Mouse (Mus musculus) granulocyte monocyte progenitor cell, adult 5-6 weeks (primary cell): ENCODE measurements around the gene Sema3f. TPM values are rescaled to one million over a fixed set of nuclear protein-coding genes. Genes with fewer than 3 reads are reported as not detected.

Experiments used
- ATAC-seq: replicated peaks from 2 replicates; pipeline ENCODE4 v1.8.0; 2016; ENCODE audit warnings: mild to moderate bottlenecking, moderate TSS enrichment, inconsistent platforms; ENCODE audit not compliant: poor library complexity, severe bottlenecking
- total RNA-seq, 2 experiments: library from RNA; stranded (forward) in 1 of 2; stranded (reverse) in 1 of 2; fragments of 200-712, 200-1000 nt in 1 of 2; fragments of >200 nt in 1 of 2; fragmentation: Nextera tagmentation in 1 of 2; gene quantifications; 2 replicates each; pipeline ENCODE4 v1.2.3; 2014 to 2017

The Sema3f gene
- total RNA-seq, 2 experiments from 2014 or later: not detected

GRCm38 (mm10) chr9:107640257-107640772 is 70.0 kb downstream of the Sema3f start:
- ATAC-seq: peak; percentile 76

- ATAC-seq: no peak
These were observed 73.2 kb downstream of the Sema3f start for GRCm38 (mm10) chr9:107637070-107637469.

GRCm38 (mm10) chr9:107635279-107636028 is 74.8 kb downstream of the Sema3f start, which contains the start of gene Gnai2:
Gene Gnai2 (minus strand): TSS chr9:107635367.
- ATAC-seq: peak; percentile 73

- ATAC-seq: no peak
These were observed 75.6 kb downstream of the Sema3f start for GRCm38 (mm10) chr9:107634406-107635278.

- peak; percentile 10 for ATAC-seq
These were observed 76.4 kb downstream of the Sema3f start for GRCm38 (mm10) chr9:107633661-107634405.

- peak; percentile 61 for ATAC-seq
These were observed 77.1 kb downstream of the Sema3f start for GRCm38 (mm10) chr9:107633091-107633660.

GRCm38 (mm10) chr9:107632478-107632877 is 77.8 kb downstream of the Sema3f start:
- no peak for ATAC-seq

GRCm38 (mm10) chr9:107631861-107632260 is 78.4 kb downstream of the Sema3f start:
- no peak for ATAC-seq

Other genes starting within 250 kb of the Sema3f start
- 12.2 and 13.7 TPM in 2 replicates for gene Tmem115, start 176.5 kb downstream of the Sema3f start, total RNA-seq (2014; fragmentation: Nextera tagmentation)
- gene Tmem115, start 176.5 kb downstream of the Sema3f start, total RNA-seq (2017): 12.1 and 12.5 TPM in 2 replicates
- 21.2 and 31.0 TPM in 2 replicates for gene Cyb561d2, start 168.3 kb downstream of the Sema3f start, total RNA-seq (2014; fragmentation: Nextera tagmentation)
- gene Cyb561d2, start 168.3 kb downstream of the Sema3f start, total RNA-seq (2017): 13.2 and 13.9 TPM in 2 replicates
- 11.3 and 16.7 TPM in 2 replicates for gene Nprl2, start 168.2 kb downstream of the Sema3f start, total RNA-seq (2014; fragmentation: Nextera tagmentation)
- gene Nprl2, start 168.2 kb downstream of the Sema3f start, total RNA-seq (2017): 11.3 and 14.3 TPM in 2 replicates
- not detected in 2 replicates for gene Zmynd10, start 163.2 kb downstream of the Sema3f start, total RNA-seq (2014; fragmentation: Nextera tagmentation)
- not detected in 2 replicates for gene Zmynd10, start 163.2 kb downstream of the Sema3f start, total RNA-seq (2017)
- gene Rassf1, start 158.9 kb downstream of the Sema3f start, total RNA-seq (2014; fragmentation: Nextera tagmentation): 40.2 and 42.2 TPM in 2 replicates
- 34.1 and 36.7 TPM in 2 replicates for gene Rassf1, start 158.9 kb downstream of the Sema3f start, total RNA-seq (2017)
- gene Tusc2, start 147.2 kb downstream of the Sema3f start, total RNA-seq (2014; fragmentation: Nextera tagmentation): 22.8 and 34.5 TPM in 2 replicates
- gene Tusc2, start 147.2 kb downstream of the Sema3f start, total RNA-seq (2017): 10.8 and 13.2 TPM in 2 replicates
- gene Hyal2, start 142.5 kb downstream of the Sema3f start, total RNA-seq (2014; fragmentation: Nextera tagmentation): 6.2 and 11.6 TPM in 2 replicates
- 3.0 and 5.3 TPM in 2 replicates for gene Hyal2, start 142.5 kb downstream of the Sema3f start, total RNA-seq (2017)
- 1.4 and 4.9 TPM in 2 replicates for gene Hyal1, start 133.5 kb downstream of the Sema3f start, total RNA-seq (2014; fragmentation: Nextera tagmentation)
- gene Hyal1, start 133.5 kb downstream of the Sema3f start, total RNA-seq (2017): 0.56 and 1.0 TPM in 2 replicates
- 7.1 and 18.2 TPM in 2 replicates for gene Naa80, start 131.6 kb downstream of the Sema3f start, total RNA-seq (2014; fragmentation: Nextera tagmentation)
- gene Naa80, start 131.6 kb downstream of the Sema3f start, total RNA-seq (2017): 5.5 and 8.2 TPM in 2 replicates
- gene Hyal3, start 129.7 kb downstream of the Sema3f start, total RNA-seq (2014; fragmentation: Nextera tagmentation): 0.34 TPM in 1 of 2 replicates, not detected in the other
- gene Hyal3, start 129.7 kb downstream of the Sema3f start, total RNA-seq (2017): 0.26 and 0.46 TPM in 2 replicates
- gene Ifrd2, start 122.8 kb downstream of the Sema3f start, total RNA-seq (2014; fragmentation: Nextera tagmentation): 89.9 and 105 TPM in 2 replicates
- gene Ifrd2, start 122.8 kb downstream of the Sema3f start, total RNA-seq (2017): 46.9 and 76.8 TPM in 2 replicates
- not detected in 2 replicates for gene Sema3b, start 101.2 kb downstream of the Sema3f start, total RNA-seq (2014; fragmentation: Nextera tagmentation)
- gene Sema3b, start 101.2 kb downstream of the Sema3f start, total RNA-seq (2017): not detected in 2 replicates
- gene Gnai2, start 75.1 kb downstream of the Sema3f start, total RNA-seq (2014; fragmentation: Nextera tagmentation): 410 and 448 TPM in 2 replicates
- gene Gnai2, start 75.1 kb downstream of the Sema3f start, total RNA-seq (2017): 395 and 452 TPM in 2 replicates
- not detected in 2 replicates for gene Slc38a3, start 40.9 kb downstream of the Sema3f start, total RNA-seq (2014; fragmentation: Nextera tagmentation)
- gene Slc38a3, start 40.9 kb downstream of the Sema3f start, total RNA-seq (2017): not detected in 2 replicates
- not detected in 2 replicates for gene Gnat1, start 30.8 kb downstream of the Sema3f start, total RNA-seq (2014; fragmentation: Nextera tagmentation)
- not detected in 2 replicates for gene Gnat1, start 30.8 kb downstream of the Sema3f start, total RNA-seq (2017)
- 133 and 165 TPM in 2 replicates for gene Rbm5, start 60.5 kb upstream of the Sema3f start, total RNA-seq (2014; fragmentation: Nextera tagmentation)
- 157 and 164 TPM in 2 replicates for gene Rbm5, start 60.5 kb upstream of the Sema3f start, total RNA-seq (2017)
- 99.9 and 115 TPM in 2 replicates for gene Rbm6, start 162.8 kb upstream of the Sema3f start, total RNA-seq (2014; fragmentation: Nextera tagmentation)
- 110 and 125 TPM in 2 replicates for gene Rbm6, start 162.8 kb upstream of the Sema3f start, total RNA-seq (2017)
- gene Mon1a, start 177.7 kb upstream of the Sema3f start, total RNA-seq (2014; fragmentation: Nextera tagmentation): 6.1 and 9.3 TPM in 2 replicates
- gene Mon1a, start 177.7 kb upstream of the Sema3f start, total RNA-seq (2017): 16.5 and 19.5 TPM in 2 replicates
- not detected in 2 replicates for gene Mst1r, start 196.4 kb upstream of the Sema3f start, total RNA-seq (2014; fragmentation: Nextera tagmentation)
- gene Mst1r, start 196.4 kb upstream of the Sema3f start, total RNA-seq (2017): 0.26 and 6.3 TPM in 2 replicates
- not detected in 2 replicates for gene Actl11, start 218.0 kb upstream of the Sema3f start, total RNA-seq (2014; fragmentation: Nextera tagmentation)
- gene Actl11, start 218.0 kb upstream of the Sema3f start, total RNA-seq (2017): not detected in 2 replicates
- gene Camkv, start 225.2 kb upstream of the Sema3f start, total RNA-seq (2014; fragmentation: Nextera tagmentation): not detected in 2 replicates
- not detected in 2 replicates for gene Camkv, start 225.2 kb upstream of the Sema3f start, total RNA-seq (2017)
- 11.1 and 19.4 TPM in 2 replicates for gene Traip, start 239.7 kb upstream of the Sema3f start, total RNA-seq (2014; fragmentation: Nextera tagmentation)
- 24.0 and 29.7 TPM in 2 replicates for gene Traip, start 239.7 kb upstream of the Sema3f start, total RNA-seq (2017)